Mouse (Mus musculus) natural killer cell, adult 2 months (primary cell): ENCODE data around the gene Robo1.

ENCODE experiments used
- DNase-seq, 2 experiments: peaks; one replicate each; pipeline ENCODE4 v3.0.0; 2022; ENCODE audit warnings: low spot score in 2 of 2

The Robo1 gene

DNA sequence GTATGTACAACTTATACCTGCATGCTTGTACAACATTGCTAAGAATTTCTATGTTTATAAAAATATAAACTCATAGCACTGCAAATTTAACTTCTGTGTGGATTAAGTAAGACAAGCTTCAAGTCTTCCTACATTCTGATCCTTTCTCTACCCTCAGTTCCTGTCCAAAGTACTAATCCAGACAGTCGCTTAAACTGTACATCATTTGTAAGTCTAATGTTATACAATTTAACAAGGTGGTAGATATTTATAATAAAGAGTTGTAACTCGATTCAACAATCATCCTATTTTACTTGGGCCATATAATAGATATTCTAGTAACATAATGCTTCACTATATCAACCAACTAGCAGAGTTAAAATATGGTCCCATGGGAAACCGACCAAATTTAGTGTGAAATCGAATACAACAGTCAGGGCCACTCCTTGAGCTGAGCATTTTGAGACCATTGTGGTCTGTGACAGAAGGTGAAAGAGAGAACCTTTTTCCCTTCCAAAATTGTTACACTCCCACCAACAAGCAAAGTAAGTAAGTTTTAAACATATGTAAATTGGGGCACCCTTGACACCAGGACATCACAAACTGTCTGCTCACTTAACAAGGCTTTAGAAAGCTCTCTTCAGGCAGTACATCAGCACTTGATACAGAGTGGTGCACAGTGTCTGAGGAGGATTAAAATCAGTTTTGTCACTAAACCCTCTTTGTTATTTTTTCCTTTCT is 295.5 kb downstream of the Robo1 start:
- no peak for DNase-seq

DNA sequence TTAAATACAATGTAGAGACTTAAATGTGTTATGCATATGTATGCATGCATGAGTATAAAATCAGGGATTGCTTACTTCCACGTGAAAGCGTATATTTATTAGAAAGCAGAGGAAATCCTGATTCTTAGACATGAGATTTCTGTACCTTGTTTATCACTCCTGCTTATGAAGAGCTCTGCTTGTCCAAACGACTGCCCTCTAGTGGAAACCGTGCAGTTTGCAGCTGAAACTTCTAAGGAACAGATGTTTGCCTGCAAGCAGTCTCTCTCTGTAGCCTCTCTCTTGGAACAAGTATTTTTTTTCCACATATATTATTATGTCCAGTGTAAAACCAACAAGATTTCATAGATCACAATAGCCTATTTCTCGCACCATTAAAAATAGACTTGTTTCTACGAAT is 297.0 kb downstream of the Robo1 start:
- no peak for DNase-seq

DNA sequence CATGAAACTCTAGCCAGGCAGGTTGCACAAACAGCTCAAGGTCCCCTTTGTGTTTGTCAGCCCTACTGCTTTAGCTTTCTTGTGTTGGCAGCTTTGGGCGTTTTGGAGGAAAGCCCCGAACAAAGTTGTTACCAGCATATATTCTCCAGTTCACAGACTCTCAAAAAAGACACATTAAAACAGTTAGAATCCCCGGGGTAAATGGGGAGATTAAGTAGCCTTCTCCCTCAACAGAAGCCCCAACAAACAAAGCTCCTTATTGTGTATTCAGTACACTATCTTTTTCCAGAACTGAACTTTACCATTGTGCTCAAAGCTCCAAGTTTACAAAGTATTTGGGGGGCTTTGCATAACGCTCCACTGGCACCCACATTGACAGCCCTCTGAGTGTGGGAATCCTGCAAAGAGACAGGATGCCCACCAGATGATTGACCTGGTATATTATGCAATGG is 302.6 kb downstream of the Robo1 start:
- DNase-seq: no peak

DNA sequence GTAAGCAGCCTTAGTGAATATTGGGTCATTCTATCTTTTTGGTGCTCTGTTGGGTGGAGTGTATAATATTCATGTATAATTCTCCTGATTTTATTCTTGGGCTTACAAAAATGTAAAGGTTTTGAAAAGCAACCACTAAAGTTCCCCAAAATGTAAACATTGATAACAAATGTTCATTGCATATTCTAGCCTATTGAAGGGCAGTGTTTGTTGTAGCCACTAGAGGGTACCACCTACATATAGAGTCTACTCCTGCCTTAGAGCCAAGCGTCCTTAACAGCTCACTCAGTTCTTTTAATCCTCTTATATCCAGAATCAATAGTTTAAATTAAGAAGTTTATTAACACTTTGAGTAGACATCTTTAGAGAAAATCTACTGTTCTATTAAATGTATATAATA is 306.8 kb downstream of the Robo1 start:
- no peak for DNase-seq

DNA sequence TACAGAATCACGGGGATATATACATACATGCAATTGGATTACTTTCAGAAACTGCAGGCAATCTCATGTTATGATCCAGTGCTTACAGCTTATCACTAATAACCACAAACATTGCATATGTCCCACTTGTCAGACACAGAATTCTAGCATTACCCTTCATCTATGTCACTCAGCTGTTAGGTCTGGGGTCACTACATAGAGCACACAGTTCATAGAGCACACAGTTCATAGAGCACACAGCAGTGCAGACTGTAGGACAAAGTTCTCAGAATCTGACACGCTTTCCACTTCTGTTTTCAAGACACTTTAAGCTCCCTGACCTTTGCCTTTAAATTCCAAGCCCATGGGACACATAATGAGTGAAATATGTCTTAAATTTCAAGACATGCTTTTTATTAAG is 307.3 kb downstream of the Robo1 start:
- DNase-seq: no peak

DNA sequence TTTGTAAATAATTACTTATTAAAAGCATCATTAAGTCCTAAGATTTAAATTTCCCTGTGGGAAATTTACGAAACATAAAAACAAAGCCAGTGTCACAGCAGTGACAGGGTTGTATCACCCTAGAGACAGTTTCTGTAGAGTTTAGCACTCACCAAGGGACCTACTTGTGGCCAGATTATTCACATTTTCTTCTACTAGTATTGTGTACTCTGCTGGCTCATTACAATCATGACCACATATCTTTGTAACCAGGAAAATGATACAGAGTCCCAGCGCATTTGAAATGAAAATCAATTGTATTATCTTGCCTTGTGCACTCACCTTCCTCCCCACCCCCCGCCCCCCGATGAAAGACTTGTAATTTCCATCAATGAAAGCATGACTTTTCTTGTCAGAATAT is 314.3 kb downstream of the Robo1 start:
- no peak for DNase-seq

DNA sequence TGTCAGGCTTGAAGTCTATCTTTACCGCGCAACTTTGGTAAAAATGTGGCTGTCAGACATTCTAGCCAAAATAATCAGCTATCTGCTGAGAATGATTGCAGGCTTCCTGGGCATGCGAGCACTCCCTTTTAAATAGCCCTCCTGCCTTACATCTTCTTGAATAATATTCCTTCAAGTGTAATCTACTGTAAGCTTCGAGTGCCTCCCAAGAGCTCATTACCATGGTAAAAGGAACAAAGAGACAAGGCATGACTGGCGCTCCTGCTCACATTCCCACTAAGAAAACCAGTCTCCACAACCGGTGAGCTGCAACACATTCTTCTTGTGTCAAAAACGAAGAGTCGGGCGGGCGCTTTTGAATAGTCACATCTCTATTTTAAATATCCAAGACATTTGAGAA is 314.8 kb downstream of the Robo1 start:
- no peak for DNase-seq

DNA sequence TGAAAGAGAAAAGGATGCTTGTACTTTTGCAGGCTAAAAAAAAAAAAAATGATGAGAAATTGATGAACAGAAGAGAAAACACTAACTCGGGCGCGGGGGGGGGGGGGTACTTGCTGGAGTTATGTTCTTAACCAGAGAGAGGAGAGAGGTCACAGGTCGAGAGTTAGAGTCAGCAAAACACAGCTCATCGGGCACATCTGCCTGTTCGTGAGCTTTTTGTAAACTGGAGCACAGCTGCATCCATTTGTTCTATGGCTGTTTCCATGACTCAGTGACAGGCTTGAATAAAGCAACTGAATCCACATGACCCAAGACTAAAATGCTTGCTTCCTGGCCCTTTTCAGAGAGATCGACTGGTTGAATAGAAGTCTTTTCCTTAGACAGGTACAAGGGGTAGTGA is 325.7 kb downstream of the Robo1 start:
- no peak for DNase-seq

DNA sequence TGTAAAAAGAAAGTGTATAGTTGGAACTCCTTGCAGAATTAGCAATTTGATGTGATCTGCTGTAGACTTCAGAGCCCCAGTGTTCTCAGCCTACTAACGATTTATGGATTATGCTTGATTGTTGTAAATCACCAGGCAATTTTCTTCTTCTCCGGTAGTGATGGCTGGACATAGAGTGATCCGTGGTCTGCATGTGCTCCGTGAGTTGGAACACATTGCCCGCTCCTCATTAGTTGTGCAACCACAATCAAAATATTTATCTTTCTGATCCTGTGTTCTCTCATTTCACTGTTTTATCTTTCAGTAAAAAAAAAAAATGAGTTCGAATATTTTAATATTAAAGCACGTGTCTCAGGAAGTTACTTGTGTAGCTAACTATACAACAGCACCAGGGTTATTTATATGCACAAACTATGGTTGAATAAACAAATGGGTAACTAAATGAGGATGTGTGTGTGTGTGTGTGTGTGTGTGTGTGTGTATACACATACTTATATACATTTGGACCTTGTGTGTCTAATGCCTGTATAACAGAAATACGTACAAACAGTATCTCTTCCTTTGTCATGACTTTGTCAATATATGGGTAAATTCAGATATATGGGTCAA is 331.3 kb downstream of the Robo1 start:
- DNase-seq: no peak

DNA sequence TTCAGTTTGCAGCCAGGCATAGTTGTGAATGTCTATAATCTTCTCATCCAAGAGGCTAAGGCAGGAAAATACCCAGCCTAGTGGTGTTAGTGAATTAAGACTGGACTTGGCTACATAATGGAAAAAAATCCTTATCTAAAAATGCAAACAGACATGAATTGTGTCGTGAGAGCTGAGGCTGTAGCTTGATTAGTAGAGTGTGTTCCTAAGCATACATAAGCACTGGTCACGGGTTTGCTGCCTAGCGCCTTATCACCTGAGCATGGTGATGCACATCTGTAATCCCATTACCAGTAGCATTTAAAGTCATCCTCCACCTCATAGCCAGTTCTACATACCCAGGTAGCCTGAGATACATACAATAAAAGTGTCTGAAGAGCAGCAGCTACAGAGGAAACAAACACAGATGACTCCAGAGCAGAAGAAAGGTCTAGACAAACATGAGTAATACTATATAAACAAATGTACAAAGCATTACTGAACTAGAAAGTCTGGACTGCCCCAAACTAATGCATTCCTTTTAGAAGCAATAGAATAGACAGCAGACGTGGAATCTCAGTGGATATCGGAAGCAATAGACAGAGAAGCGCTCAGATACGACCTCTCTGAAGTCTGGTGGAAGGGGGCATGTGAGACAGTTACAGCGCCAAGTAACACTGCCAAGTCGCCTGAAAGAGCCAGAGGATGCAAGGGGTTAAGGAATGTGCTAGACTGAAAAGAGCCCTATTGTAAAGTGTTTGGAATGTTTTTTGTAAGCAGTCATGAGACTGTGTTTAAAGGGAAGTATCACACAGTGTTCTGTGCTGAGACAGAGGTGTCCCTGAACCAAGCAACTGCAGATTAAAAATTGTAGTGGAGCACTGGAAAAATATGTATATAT is 333.1 kb downstream of the Robo1 start:
- DNase-seq: no peak

DNA sequence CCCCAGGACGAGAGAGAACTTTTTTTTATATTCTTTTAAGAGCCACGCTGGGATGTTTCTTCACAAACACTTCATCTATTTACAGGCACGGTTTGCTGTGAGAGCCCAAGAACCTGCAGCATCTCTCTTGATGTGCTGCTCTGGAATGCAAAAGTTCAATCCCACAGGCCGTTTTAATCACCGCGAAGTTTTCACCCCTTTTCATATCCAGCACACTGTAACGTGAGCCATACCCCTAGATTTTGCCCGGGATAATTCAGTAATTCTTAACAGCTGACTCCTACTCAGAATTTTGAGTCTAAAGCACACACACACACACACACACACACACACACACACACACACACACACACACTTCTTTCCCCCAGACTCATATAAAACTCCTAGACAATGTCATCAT is 337.8 kb downstream of the Robo1 start:
- DNase-seq: no peak

DNA sequence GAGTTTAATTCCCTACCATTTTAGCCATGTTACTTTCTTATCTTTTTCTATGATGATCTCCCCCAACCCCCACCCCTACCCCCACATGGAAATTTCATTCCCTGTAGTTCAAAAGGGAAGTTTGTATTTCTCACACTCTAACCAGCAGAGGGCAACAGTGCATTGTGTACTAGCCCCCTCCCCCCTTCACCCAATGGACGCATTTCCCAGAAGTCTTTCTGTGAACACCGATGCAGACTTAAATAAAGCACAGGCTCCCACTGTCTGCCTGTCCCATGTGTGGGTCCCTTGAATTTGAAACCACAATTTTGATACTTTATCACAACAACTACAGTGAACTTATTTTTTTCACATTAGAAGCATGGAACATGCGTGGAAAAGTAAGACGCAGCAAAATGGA is 341.2 kb downstream of the Robo1 start:
- DNase-seq: no peak

DNA sequence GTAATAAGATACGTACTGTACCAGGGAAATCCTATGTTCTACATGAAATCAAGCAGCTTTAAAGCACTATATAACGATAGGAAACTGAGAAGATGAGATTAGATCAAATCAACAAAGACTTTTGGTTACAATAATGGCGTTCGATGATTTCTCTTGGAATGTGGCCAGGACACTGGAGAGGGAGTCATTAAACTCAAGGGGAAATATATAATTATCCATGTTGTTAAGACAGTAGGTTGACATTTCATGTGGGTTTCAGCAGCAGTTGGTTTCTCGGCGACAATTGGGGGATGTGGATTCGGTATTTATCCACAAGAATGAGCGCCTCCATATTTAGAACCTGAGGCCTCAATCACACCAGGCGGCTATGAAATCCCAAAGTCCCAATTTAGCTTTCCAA is 347.3 kb downstream of the Robo1 start:
- no peak for DNase-seq

DNA sequence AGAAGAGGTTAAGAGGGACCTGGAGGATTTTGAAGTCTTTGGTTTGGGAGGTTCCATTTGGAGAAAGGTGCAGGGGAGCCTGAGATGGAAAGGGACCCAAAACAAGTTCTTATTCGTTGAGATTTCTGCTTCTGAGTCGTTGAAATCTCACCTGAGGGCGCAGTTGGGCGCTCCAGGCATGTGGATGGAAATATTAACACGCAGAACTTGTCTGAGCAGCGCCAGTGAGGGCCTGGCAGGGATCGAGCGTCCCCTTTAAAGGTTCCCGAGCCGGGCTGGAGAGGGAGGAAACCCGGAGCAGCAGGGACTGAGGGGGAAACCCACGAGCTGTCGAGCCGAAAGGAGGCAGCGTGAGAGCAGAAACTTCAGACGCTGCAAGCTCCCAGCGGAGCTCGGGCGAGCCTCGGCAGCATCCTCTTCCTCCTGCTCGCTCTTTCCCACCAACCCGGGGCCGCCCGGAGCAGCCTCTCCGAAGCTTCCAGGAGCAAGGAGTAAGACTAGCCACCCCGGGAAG is 354.8 kb downstream of the Robo1 start:
- no peak for DNase-seq

DNA sequence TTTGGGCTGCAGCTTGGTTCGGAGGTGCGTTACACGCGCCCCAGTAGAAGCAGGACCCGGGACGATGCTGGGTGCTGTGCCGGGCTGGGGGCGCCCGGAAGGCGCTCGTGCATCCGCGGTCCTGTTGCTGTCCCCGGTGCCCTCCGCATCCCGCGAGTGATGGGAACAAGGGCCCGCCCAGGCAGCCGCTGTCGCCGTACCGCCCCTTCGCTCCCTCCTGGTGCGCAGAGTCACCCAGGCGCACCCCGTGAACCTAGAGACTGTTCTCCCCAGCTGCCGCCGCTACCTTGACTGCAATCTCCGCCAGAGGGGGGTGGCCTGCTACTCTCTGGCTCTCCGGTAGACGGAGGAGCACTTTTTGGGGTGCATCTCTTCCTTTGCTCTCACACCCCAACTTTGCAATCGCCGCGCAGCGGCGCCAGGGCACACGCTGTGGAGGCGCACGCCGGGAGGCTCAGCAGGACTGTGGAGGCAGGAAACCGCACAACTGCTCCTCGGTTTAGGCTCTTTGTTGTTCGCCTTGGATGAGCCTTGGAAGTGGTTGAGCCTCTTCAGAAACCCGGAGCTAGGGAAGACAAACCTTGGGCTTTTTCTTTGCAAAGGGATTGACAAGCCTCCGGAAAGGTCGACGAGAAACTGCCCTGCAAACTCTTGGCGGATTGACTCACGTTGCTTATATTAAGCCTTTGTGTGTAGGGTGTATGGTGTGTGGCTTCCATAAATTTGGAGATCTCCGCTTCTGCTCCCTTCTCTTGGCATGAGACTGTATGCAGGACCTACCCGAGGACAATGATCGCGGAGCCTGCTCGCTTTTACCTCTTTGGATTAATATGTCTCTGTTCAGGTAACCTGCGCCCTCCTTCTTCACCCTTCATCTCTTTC is 355.5 kb downstream of the Robo1 start:
- no peak for DNase-seq

DNA sequence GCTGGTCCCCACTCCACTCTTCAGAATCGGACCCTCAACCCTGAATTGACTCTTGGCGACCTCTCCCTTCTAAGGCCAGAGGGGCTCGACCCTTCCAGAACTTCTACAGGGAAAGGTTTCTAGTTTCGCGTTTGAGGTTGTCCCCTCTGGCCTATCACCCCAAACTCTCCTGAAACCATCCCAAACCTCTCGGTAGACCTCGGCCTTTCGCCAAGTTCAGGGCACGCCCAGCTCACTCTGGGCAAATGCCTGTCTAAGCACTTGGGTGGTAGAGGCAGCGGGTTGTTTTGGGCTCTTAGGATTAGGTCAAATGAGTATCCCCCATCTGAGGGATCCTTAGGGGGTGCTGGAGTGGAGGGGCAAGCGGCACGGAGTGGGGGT is 356.1 kb downstream of the Robo1 start:
- DNase-seq: no peak

DNA sequence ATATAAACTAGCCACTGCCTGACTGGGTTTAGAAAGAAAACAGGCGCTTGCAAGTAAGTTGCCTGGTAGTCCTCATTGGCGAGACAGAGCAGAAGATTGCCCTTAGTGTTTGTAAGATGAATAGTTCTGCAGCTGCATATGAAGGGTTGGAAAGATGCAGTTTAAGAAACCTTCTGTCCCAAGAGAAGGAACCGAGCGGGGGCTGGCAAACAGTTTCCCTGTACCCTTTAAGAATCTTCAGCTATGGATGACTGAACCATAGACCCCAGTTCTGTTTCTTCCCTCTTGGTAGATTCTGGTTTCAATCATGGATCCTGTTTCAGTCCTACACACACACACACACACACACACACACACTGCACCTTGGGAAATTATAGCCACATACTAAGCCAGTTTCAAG is 356.7 kb downstream of the Robo1 start:
- no peak for DNase-seq

DNA sequence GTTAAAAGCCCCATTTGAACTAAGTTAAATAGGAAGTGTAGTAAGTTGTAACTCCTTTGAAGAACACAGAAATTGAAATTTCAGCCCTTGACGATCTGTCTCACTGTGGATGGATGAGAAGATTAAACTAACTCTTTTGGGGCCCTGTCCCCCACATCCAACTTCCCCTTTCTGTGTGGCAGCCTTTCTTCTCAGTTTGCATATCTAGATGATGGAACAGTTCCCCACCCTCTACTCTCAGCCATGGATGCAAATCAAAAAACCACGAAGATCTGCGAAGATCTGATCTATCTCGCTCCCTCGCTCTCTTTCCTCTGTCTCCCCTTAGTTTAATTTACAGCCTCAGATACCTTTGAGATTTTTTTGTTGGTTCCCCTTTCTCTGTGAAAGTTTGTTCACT is 357.3 kb downstream of the Robo1 start:
- no peak for DNase-seq

DNA sequence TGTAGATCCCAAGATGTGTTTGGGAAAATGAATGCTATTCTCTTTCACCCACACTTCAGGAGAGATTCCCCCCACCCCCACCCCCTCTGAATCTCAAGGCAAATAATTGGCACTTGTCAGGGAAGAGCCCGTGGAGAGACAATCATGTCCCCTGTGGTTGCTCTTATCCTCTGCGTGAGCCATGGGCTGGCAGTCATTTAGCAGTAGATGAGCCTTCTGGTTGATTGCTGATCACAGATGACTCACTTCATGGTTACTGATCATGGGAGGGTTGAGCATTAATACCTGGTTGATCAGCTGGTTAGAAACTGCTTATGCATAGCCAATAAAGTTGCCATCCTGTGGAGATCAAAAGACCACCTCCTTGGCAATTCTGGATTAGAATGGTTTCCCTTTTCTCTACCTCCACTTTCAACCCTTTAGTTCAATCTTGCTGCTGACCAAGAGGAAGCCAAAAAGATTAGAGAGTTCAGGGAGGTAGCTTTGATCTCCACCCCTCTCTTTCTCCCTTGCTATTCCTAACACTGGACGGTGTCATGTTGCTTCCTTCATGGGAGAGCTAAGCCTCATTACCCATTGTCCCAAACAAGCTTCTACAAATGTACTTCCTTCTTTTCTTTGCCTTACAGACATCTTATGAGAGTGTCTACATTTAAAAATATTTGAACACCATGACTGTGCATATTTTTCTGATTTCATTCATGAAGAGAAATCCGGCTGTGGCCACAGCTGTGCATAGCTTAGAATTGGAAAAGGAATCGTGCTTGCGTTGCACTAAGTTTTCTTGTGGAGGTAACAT is 362.3 kb downstream of the Robo1 start:
- no peak for DNase-seq

DNA sequence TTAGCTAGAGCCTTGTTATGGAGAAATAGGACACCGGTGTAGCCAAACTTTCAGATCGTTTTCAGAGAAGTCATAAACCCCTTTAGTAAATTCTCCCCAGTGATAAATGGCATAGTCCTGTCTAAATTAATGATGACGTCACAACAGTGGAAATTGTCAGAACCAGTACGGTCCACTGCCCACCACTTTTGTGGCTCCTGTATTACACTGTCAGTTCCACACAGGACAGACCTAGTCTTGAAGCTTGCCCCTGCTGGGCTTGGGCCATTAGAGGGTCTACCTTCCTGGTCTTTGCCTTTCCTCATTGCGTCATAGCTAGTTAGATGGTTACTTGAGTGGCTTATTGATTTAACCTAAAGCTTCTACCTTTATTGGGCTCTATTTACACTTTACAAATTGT is 369.1 kb downstream of the Robo1 start:
- no peak for DNase-seq

DNA sequence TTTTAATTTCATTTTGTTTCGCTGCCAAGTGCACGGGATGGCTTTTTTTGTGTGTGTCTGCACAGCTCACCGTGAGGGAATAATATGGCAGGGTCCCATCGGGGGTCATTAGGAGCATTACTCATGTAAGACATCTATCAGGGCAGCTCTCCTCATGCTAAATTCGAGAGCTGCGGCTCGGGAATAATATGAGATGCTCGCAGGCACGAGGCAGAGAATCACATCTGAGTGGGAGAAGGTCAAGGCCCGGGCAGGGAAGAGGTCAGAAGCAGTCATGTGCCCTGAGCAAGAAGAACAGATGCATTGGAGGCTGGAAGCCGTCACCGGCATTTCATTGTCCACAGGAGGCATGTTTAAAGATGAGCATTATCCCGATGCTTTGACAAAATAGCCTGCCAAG is 370.3 kb downstream of the Robo1 start:
- no peak for DNase-seq
